Mouse (Mus musculus): ENCODE measurements at regions not wholly inside any gene's neighbourhood (a gene's known extent, or its start where the extent isn't known, plus 50 kb on each side); places are given as distances from the start of the nearest gene placed in this dataset.

DNA sequence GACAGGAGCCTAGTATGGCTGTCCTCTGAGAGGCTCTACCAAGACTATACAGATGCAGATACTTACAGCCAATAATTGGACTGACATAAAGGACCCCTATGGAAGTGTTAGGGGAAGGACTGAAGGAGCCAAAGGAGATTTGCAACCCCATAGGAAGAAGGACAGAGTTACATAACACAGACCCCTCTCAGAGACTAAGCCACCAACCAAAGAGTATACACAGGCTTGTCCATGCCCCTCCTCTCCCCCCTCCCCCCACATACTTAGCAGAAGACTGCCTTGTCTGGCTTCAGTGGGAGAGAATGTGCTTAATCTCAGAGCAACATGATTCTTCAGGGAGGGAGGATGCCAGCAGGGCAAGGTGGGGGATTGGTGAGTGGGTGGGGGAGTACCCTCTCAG is 426.4 kb downstream of the Ttll7 start:
- TF ChIP-seq CTCF (conservative IDR thresholded peaks at IDR 0.05): no peak
- no peak for DNase-seq (ENCODE audit: low spot score in 2 of 2)
- Histone ChIP-seq H3K4me3 (no peak overlapping the region), H3K27ac (no peak overlapping the region)

DNA sequence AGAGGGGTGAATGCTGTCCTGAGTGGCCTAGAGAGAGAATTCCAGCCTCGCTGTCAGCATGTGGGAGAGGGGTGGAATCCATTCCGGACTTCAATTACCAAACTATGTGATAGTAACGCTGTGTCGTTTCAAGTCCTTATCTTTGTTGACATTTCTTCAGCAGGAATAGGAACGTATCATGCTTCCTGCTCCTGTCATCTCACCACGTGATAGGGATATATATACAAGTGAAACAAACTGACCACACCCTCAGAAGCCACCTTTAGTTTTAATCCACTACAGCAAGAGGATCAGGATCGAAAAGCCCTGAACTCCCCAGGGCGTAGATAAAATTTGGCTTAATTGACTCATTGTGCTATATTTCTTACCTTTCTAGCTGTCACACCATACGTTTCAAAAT is 431.6 kb downstream of the Ttll7 start:
- Histone ChIP-seq H3K4me3 (no peak overlapping the region), H3K27ac (no peak overlapping the region)
- TF ChIP-seq CTCF (conservative IDR thresholded peaks at IDR 0.05): no peak
- no peak for DNase-seq (ENCODE audit: low spot score in 2 of 2)

DNA sequence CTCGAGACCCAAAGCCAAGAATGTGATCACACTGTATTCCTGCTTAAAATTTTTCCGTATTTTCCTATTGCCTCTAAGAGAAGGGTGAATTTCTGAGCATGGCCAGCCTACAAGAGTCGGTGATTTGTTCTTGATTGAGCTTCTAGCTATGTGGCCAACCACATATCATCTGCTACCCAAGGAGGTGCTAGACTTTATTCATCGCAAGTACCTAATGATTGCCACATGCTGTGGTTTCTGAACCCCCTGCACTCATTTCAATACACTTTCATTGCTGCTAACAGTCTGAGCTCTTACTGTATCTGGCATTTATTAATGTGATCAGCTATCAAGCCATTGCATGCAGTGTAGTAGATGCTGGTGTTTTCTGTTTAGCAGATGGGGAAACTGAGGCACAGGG is 432.2 kb downstream of the Ttll7 start:
- Histone ChIP-seq H3K27ac (no peak overlapping the region), H3K4me3 (no peak overlapping the region)
- TF ChIP-seq CTCF (conservative IDR thresholded peaks at IDR 0.05): no peak
- no peak for DNase-seq (ENCODE audit: low spot score in 2 of 2)

DNA sequence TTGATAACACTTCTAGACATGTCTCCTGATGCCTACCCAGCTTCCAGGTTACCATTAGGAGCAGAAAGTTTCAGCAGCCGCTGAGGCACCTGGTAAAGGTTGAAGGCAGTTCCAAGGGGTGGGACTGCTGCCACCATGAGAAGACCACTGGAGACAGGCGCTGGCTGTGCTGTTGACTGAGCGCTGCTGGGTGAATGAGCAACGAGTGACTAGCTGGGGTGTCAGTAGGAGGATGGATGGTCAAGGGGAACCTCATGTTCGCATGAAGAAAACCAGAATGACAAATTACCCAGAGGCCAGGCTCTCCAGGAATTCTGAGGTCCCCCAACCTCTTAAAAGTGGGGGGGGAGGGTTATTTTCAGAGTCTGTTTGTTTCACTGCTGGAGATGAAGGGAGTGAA is 433.3 kb downstream of the Ttll7 start:
- Histone ChIP-seq H3K27ac (no peak overlapping the region), H3K4me3 (no peak overlapping the region)
- TF ChIP-seq CTCF (conservative IDR thresholded peaks at IDR 0.05): no peak
- no peak for DNase-seq (ENCODE audit: low spot score in 2 of 2)

DNA sequence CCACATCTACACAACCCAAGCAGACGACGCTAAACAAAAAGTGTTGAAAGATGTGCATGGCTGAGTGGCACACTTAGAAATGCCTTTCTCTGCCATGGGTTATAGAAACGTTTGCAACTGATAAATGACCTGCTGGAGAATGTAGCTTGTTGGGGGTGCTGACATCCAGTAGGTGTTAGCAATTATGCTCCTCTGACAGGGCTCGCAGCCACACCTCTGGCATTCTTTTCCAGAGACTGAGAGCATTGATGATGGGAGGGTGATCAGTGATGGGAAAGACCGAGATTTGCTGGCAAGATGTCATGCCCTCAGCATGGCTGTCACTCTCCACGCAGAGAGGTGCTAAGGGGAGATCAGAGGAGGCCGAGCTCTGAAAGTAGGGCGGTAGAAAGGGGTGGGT is 435.3 kb downstream of the Ttll7 start:
- TF ChIP-seq CTCF (conservative IDR thresholded peaks at IDR 0.05): no peak
- Histone ChIP-seq H3K27ac (no peak overlapping the region), H3K4me3 (no peak overlapping the region)
- DNase-seq (ENCODE audit: low spot score in 2 of 2): no peak

DNA sequence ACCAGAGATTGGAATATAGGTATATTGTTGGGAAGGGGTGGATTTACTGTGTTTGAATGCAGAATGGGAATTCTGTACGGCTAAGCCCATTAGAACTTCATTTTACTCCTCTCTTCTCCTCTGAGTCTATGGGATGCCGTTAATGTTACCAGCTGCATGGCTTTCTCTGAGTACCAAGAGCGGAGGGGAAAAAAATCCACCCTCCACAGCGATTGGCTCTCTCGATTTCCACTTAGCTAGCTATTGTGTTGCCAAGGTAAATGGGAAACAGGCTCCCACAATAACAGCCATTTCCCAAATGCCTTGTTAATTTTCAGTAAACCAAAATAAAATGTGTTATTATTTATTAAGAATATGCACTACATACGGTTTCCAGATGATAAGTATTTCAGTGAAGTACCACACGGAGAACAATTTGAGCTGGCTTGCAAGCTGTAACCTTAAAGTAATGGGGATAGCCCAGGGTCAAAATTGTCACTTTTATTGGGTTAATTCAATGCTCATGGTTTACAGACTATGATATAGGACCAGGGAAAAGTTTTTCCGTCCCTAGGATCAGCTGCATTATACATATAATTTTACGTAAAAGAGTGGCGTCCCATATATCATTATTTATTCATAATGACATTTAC is 439.6 kb downstream of the Ttll7 start:
- Histone ChIP-seq H3K27ac (no peak overlapping the region), H3K4me3 (no peak overlapping the region)
- no peak for DNase-seq (ENCODE audit: low spot score in 2 of 2)
- TF ChIP-seq CTCF (conservative IDR thresholded peaks at IDR 0.05): no peak

DNA sequence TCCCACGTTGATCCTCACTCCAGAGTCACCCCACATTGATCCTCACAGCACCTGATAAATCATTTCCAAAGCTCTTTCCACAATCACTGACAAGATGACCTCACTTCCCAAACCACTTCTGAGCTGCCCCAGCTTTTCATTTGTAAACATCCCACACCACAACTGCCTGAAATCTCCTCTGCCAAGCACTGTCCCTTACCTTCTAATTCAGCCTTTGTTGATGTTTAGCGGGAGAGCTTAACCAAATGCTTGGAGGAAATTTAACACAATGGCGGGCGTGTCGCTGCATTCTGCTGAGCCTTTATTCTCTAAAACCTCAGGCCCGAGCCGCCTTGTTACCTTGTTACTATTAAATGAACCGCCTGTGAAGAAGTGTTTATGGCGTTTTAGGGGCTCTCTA is 445.9 kb downstream of the Ttll7 start:
- Histone ChIP-seq H3K27ac (no peak overlapping the region), H3K4me3 (no peak overlapping the region)
- no peak for DNase-seq (ENCODE audit: low spot score in 2 of 2)
- no peak for TF ChIP-seq CTCF (conservative IDR thresholded peaks at IDR 0.05)

DNA sequence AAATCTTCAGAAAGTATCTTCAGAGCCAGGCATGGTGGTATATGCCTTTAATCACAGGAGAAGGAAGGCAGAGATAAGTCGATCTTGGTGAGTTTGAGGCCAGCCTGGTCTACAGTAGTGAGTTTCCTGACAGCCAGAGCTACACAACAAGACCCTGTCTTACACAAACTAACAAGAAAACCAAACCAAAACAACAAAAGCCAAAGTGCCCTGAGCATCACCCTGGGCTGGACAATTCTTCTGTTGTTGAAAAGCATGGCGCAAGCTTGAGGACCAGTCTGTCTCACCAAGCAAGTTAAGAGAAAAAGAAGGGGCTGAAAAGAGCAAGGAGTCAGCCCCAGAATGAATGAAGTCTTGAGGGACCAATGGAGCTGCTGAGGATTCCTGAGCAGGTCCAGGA is 473.4 kb downstream of the Ttll7 start:
- H3K4me3 ChIP-seq: no peak overlapping the region
- no peak for TF ChIP-seq CTCF (conservative IDR thresholded peaks at IDR 0.05)
- no peak for DNase-seq (ENCODE audit: low spot score in 2 of 2)
- no peak overlapping the region for H3K27ac ChIP-seq

DNA sequence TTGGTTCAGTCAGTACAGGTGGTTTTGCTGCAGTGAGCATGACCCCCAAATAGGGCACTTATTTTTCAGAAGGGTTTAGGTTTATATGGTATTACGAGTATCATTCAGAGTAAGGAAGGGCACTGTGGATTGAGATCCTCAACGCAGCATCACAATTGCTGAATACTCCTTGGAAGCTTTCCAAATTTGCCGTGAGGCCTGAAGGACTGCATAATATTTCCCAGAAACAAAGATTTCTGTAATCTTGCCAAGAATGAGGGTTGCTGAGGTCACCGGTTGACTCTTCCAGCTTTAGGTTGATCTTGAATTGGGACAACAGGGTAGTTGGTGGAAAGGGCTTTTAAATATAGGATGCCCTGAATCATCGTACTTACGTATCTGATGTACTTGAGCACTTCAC is 482.1 kb downstream of the Ttll7 start:
- no peak overlapping the region for H3K4me3 ChIP-seq
- no peak for DNase-seq (ENCODE audit: low spot score in 2 of 2)
- no peak for TF ChIP-seq CTCF (conservative IDR thresholded peaks at IDR 0.05)
- H3K27ac ChIP-seq: no peak overlapping the region

DNA sequence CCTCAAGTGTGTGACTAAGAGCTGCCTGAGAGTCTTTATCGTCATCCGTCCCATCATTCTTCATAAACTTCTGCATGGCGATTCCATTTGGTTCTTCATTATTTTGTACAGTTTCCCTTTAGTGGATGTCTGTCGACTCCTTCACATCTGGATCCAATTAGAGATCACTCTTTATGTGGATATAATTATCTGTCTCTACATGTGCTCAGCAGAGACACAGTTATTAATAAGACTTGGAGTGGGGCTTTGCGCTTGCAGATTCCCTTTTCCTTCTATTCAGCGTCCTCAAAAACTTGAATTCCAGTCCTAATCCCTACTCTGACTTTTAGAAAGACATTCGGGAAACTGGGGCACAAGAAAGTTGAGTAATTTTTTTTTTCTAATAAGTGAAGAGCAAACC is 483.1 kb downstream of the Ttll7 start:
- Histone ChIP-seq H3K27ac (no peak overlapping the region), H3K4me3 (no peak overlapping the region)
- no peak for TF ChIP-seq CTCF (conservative IDR thresholded peaks at IDR 0.05)
- no peak for DNase-seq (ENCODE audit: low spot score in 2 of 2)

DNA sequence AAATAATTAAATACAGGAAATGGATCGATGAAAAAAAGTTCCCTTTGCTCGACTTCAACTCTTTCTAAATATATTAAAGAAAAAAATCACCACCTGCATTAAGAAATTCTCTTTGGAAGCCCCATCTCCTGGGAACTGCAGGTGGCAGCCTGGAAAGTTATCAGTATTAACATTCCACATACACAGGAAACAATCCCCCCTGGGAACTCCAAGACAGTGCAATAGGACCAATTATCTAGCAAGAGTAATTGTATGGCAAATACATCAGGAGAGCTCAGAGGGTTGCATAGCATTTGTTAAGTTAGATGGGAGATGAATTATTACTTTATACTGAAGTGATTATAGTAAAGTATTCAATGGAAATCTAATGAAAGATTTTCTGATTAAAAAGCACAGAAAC is 487.3 kb downstream of the Ttll7 start:
- DNase-seq (ENCODE audit: low spot score in 2 of 2): no peak
- no peak overlapping the region for H3K27ac ChIP-seq
- TF ChIP-seq CTCF (conservative IDR thresholded peaks at IDR 0.05): no peak
- H3K4me3 ChIP-seq: no peak overlapping the region

DNA sequence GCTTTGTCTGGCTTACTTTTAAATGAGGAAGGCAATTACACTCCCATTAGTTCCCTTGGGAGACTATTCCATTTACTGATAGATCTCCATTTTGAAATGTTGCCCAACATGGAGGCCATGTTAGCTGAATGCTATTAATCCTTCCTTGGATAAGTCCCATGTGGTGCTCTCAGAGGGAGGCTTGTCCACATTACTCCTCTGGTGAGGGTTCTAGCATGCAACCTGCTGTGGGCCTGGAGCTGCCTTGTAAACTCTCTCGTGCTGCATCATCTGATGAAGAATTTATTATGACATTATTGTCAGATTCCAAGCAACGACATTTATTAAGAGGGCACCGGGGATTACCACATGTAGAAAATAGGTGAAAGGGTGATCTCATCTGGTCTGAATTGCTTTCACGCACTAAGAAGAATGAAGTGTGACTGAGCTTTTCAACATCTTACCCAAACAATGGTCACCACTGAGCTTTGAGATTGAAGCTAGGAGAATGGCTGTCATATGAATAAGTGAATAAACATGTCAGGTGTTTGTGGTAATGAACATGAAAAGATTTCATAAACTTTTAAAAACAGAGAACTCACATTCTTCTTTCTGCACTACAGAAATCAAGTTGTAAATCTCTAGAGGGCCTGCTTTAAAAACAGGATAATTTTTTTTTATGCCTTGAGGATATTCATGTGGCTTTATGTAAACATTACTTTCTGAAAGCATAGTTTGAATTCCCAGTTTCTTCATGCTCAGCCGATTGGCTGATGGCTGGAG is 495.3 kb downstream of the Ttll7 start:
- H3K27ac ChIP-seq: no peak overlapping the region
- H3K4me3 ChIP-seq: no peak overlapping the region
- no peak for TF ChIP-seq CTCF (conservative IDR thresholded peaks at IDR 0.05)
- DNase-seq (ENCODE audit: low spot score in 2 of 2): no peak

DNA sequence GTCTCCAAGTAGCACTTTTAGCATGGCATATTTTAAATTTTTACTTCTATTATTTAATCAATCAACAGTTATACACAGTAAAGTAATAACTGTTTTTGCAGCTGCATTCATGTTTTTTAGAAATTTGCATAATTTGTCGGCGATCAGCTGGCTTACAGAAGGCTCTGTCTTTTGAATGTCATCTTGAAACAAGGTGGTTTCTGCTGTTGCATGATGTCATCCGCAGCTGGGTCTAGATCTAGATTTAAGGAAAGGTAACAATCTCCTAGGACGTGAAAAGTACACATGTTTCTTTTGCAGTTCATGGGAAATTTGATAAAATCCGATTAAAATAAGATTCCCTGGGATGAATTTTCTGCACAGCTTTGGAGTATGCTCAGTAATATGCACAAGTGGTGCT is 534.9 kb downstream of the Ttll7 start:
- no peak for DNase-seq (ENCODE audit: low spot score in 2 of 2)
- TF ChIP-seq CTCF (conservative IDR thresholded peaks at IDR 0.05): no peak
- no peak overlapping the region for H3K4me3 ChIP-seq
- H3K27ac ChIP-seq: no peak overlapping the region

DNA sequence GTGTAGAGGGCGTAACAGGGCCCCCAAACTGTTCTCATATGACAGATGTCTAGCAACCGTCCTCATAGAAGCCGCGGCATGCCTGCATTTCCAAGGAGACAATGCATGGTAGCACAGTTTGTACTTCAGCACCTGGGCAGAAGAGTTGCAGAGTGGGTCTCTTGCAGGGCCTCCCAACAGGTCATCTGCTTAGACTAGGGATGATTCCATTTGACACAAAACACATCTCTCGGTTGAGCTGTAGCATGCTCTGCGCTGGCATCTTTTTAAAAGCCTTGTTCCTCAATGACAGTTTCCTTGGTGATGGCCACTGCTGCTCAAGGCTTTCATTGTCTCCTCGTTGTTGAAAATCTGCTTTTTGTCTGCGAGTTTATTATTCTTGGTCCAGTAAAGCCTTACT is 546.1 kb downstream of the Ttll7 start:
- no peak for TF ChIP-seq CTCF (conservative IDR thresholded peaks at IDR 0.05)
- Histone ChIP-seq H3K4me3 (no peak overlapping the region), H3K27ac (no peak overlapping the region)
- no peak for DNase-seq (ENCODE audit: low spot score in 2 of 2)

Measured in layer of hippocampus, adult 2 months (tissue).